Mouse (Mus musculus) gastrocnemius, postnatal 36 days (tissue): ENCODE results near the gene Timm10. TPM values are rescaled to one million over a fixed set of nuclear protein-coding genes. Genes with fewer than 3 reads are reported as not detected.
"Not testable (repeated sequence)": the region's sequence is repeated elsewhere in the genome, so short reads cannot be mapped to it uniquely, and the experiment has no call there.

Experiments
- DNase-seq, 2 experiments: peaks; one replicate each; pipeline ENCODE4 v3.0.0; 2022
- intact Hi-C: fragments of 180-260 bp; cut with DNase I; formaldehyde crosslinking; loops from one replicate; pipeline ENCODE4 v1.15.1; 2025
- long read RNA-seq, 2 experiments: library from polyadenylated mRNA; stranded (forward); transcript quantifications; one replicate each; pipeline ENCODE4 v2.0.0; 2021
- total RNA-seq, 2 experiments: library from RNA; stranded (reverse); gene quantifications; 2 replicates each; pipeline ENCODE4 v1.2.3; 2021

Timm10 gene
- total RNA-seq: 10 to 100 TPM; 39.6 to 55.9 TPM
- long read RNA-seq, experiment 1, transcript Timm10-201 (3 exons, 690 nt): major isoform, 47 of 50 reads
- long read RNA-seq, experiment 1, partial matches to known transcripts: 0 of 50 reads
- long read RNA-seq, experiment 1, other reads (novel, unspliced or antisense): 3 of 50 reads
- long read RNA-seq, experiment 2, transcript Timm10-201 (3 exons, 690 nt): major isoform, 63 of 71 reads
- long read RNA-seq, experiment 2, partial matches to known transcripts: 0 of 71 reads
- long read RNA-seq, experiment 2, other reads (novel, unspliced or antisense): 8 of 71 reads

DNA sequence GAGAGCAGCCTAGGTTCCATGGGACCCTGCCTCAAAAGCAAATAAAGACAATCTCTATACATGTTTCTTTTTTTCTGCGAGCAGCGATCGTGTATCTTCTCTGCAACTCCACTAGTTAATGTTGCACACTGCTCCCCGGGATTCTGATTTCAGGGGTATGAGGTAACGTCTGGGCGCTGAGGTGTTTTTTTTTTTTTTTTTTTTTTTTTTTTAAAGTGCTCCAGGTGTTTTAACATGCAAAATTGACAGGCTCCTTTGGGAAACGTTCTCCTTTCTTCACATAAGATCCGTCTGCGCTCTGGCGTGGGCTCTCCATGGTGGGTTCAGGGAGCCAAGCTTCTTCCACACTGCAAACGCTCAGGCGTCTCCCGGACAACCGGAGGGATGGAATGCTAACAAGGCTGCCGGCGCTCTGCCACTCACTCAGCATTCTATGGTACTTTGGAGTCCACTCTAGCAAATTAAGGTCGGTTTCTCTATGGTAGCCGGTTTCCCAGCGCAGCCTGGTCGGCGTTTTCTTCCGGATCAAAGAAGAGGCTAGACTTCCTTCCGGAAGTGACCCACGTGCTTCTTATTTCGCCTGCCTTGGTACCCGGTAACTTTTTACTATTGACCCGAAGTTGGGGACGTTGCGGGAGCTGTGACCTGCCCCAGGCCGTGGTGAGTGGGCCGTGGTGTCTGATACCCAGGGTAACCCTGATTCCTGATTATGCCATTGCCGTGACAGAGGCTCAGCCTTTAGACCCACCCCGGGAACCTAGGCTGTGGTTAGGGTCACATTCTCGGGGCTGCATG, at the start of gene Timm10:
Gene Timm10, plus strand, starts transcription at position 510 of the 795 bp plus-strand sequence.
- intact Hi-C loops: loop anchor here (10.0 kb wide), 1 partner anchor 218 kb away; the partner anchor contains the start of gene Tnks1bp1
- DNase-seq: peak; percentile 76 to 78

DNA sequence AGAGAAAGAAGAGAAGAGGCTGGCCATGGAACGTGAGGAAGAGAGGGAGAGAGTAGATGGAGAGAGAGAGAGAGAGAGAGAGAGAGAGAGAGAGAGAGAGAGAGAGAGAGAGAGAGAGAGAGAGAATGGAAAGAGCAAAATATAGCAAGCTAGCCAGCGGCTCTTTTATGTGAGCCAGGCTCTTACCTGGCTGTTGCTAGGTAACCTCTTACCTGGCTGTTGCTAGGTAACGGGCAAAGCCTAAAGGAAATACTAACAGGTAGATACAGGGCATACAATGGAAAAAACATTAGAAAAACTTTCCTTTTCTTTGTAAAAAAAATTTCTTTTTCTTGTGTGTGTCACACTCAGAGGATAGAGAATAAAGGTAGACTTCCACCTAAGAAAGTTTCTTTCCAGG, 49.1 kb upstream of the Timm10 start:
- DNase-seq: no peak
- intact Hi-C loops: no loop called here

DNA sequence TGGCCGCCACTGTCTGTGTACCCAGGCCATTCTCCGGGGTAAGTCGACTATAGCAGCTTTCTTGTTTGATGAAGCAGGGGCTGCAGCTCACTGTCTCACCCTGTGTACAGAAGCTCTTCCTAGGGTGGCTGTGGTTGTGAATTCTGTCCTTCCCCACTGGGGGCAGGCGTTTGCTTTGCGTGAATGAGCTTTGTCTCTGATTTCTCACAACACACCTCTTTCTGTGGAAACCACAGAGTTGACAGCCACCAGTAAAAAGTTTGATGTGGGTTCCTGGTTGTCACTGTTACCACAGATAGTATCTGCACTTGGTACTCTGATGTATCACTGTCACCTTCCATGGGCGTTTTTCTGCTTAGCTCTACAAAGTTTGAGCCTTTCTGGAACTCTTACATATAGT, 47.6 kb upstream of the Timm10 start:
- intact Hi-C loops: no loop called here

DNA sequence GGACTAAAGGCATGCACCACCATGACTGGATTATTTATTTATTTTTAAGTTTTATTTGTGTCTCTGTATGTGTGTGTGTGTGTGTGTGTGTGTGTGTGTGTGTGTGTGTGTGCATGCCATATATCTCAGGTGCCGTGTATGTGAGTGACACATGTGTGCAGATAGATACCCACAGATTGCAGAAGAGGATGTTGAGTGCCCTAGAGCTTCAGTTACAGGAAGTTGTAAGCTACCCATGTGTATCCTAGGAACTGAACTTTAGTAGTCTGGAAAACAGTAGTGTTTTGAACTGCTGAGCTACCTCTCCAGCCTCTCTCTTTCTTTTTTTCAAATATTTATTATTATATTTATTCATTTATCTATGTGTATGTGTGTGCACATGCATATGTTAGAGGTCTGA, 43.5 kb upstream of the Timm10 start:
- intact Hi-C loops: no loop called here
- DNase-seq: no peak

More for the DNA sequence above, 47.6 kb upstream of the Timm10 start:
- no peak for DNase-seq

DNA sequence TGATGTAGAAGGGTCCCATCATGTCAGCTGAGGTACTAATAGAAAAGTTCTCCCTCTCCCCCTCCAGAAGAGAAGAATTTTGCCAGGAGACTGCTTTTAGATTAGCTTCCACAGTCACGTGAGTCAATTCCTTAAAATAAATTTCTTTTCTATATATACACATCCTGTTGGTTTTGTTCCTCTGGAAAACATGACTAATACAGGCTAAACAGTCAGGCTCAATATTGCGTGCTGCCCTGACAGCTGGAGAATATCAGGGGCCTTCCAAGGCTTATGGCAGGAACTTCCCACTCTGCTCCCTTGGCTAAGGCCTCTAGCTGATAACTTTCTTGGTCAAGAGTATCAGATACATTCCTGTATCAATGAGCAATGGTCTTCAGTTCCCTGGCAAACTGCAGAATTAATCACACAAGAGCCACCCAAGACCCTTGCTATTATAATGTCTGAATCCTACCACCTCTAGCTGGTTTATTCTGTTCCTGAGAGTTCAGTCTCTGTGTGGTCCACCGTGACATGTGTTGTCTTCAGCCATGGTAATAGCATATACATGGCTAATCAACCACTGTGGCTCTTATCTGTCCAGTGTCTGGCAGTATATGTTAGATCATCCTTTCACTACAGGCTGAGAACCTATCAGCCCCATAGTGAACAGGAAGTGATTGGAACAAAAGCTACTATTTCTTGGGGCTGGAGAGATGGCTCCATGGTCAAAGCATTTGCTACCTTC, 42.8 kb upstream of the Timm10 start:
- intact Hi-C loops: no loop called here
- no peak for DNase-seq

DNA sequence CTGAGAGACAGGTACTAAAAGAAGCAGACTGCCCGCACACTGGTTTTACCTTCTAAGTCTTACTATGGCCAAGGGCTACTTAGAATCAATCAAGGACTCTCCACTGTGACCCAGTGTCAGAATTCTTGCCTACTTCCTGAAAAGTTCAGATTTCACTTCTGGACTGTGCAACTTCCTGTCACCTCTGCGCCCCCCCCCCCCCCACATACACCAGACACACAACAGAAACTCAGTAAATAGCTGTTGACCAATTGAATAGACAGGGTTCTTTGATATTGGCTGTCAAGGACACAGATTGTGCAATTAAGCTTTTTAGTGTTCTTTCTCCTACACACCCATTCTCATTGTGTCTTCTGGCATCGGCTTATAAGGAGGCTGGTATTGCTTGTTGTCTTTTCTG, 38.5 kb upstream of the Timm10 start:
- intact Hi-C loops: no loop called here
- no peak for DNase-seq

DNA sequence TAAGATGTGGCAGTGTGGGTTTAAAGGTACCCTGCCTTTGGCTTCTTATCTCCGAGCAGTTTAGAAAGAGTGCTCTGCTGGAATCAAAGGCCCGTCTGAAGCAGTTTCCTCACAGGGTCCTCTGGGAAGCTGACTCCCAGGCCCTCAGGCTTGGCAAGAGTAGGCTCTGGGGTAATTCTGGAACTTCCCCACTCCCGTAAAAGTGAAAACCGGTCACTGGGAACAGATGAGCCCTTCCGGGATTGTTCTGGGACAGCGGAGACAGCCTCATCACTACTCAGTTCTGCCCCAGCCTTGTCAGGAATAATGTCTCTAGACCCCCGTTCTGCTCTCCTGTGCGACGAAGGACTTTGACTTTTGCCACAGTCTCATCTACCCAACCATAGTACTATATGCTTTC, 36.4 kb upstream of the Timm10 start:
- DNase-seq: no peak
- intact Hi-C loops: no loop called here

DNA sequence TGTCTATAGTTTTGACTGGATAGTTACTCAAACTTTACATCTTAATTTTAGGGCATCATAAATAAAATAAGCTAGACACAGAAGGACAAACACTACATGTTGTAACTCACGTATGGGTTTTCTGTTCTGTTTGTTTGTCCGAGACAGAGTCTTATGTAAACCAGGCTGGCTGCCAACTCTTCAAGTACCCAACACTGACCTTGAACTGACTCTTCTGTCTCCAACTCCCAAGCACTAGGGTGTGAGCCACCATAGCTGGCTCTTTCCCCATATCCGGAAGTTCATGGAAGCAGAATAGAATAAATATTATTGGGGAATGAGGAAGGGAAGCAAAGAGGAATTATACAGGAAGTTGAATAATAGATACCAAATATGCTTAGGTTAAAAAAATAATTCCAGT, 34.3 kb upstream of the Timm10 start:
- DNase-seq: no peak
- intact Hi-C loops: no loop called here

DNA sequence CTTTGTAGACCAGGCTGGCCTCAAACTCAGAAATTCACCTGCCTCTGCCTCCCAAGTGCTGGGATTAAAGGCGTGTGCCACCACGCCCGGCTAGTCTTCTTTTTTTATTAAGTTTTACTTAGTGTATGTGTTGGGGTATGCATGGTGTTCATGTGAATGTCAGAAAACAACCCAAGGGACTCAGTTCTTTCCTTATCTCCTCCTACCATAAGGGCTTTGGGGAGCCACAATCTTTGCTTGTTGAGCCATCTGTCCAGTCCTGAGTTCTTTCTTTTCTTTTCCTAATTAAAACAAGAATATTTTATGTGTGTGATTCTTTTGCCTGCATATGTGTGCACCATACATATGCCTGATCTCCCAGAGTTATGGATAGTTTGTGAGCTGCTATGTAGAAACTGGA, 33.6 kb upstream of the Timm10 start:
- no peak for DNase-seq
- intact Hi-C loops: no loop called here

DNA sequence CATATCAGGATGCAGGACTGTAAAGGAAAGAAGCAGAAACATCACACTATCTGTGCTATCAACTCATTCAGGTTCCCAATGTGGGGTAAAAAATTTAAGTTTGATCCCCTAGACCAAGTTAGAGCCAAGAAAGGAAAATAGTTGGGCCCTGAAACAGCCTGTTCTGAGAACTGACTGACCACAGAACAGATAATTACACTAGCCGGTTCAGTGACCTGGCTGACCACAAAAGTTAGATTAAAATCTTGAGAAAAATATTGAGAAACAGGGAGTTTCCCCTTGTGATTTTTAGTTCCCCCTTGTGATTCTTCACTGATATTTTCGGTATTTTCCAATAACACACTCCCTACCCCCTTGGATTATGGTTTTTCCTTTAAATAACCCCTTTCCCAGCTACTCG, 32.9 kb upstream of the Timm10 start:
- no peak for DNase-seq
- intact Hi-C loops: no loop called here

DNA sequence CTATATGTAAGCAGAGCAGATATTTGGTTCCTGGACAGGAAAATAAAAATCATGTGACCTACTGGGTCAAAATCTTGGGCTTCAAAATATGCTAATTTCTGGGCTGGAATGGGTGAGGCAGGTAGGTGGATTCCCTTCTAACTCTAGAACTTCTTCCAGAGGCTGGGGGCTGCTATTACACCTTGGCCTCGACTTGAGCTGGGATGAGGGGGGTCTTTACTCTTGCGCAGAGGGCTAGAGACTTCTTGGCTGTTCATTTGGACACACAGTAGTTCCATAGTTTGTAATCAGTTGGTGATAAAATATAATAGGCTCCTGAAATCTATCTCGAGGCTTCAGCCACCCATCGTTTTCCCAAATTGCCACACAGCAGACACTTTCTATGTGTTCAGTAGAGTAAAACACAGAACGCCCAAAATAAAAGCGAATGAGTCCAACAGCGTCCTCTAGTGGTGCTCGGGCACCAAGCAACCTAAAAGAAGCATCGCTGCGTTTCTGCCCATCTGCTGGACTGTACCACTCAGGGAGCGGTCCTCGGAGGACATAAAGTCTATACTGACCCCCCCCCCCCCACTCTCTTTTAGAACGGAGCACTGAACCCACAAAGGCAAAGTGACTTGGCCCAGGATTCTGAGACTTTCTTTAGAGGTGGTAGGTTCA, 28.8 kb upstream of the Timm10 start:
- DNase-seq: peak; percentile 67 to 79
- intact Hi-C loops: loop anchor here (2.0 kb wide), 2 partner anchors 59 to 71 kb away; partner anchors contain the start of gene Clp1

DNA sequence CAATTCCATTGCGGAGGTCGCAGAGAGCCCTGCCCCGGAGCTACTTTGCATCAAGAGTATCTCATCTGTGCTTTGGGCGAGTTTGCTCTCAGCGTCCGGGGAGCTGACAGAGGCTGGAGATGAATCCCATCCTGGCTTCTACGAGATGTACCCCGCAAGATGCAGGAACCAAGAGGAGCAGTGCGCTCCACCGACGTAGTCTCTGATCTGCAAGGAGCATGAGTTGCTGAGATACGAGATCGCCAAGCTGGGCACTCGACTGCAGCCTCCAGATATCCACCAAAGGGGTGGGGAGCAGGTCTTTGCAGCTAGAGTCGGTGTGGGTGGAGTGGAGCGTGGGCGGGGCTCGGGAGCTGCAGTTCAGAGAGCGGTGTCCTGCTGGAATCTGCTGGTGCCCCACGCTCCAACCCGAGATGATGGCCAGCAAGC, 28.3 kb upstream of the Timm10 start, which contains the start of gene Ube2l6:
Gene Ube2l6, plus strand, starts transcription at position 336 of the 429 bp plus-strand sequence.
- intact Hi-C loops: loop anchor here (2.0 kb wide), 2 partner anchors 60 to 72 kb away; partner anchors contain the start of gene Clp1
- peak; percentile 50 to 61 for DNase-seq

DNA sequence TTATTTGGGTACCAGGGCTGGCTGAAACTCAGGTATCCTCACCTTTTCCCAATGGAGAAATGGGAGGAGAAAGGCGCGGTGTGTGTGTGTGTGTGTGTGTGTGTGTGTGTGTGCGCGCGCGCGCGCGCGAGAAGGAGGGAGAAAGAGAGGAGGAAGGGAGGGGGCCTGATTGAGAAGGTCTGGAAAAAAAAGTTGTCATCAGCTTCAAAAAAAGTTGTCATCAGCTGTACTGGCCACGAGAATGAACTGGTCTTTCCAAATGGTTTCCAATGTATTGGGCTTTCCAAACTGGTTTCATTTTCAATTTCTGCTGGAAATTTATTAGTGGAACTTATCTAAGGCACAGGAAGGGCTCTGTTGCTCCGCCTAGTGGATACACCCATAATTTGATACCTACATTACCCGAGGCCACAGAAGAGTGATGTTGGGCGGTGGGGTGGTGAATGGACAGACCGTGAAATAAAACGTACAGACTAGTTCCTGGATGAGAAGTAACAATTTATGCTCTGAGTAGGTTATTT, 27.7 kb upstream of the Timm10 start:
- peak in 1 of 2 experiments; percentile 46 for DNase-seq
- intact Hi-C loops: loop anchor here (2.0 kb wide), 2 partner anchors 60 to 72 kb away; partner anchors contain the start of gene Clp1

DNA sequence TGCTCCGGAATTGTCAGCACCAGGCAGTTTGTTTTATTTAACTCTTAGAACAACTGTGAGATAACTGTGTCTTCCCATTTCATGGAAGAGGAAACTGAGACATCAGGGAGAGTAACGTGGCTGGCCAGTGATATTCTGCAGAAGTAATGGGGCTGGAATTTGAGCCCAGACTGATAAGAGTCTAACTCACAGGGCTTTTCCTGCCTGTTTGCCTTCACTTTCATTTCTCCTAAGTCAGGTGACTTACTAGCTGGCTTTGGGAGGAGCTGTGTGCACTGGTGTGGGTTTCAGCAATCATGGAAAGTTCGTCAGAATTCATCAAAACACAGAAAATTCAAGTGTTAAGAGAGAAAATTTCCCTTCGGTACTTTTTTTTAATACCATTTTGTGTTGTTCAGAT, 26.5 kb upstream of the Timm10 start:
- no peak for DNase-seq
- intact Hi-C loops: loop anchor here (10.0 kb wide), 1 partner anchor 336 kb away; no protein-coding TSS in a partner anchor

DNA sequence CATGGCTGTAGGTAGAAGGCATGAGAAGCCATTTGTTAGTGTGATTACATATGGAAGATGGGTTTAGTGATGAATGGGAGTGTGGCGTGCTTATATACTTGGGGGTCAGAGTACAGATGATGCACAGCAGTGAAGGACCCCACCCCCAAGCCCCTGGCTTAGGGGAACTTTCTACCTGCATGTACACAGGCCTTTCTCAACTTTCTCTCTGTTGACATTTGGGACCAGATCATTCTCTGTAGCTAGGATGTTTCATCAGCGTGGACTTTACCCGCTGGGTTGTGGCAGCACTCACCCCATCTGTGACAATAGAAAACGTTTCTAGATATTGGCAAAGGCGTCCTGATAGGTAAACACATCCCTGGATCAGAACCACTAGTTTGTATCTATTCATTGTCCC, 25.6 kb upstream of the Timm10 start:
- intact Hi-C loops: loop anchor here (10.0 kb wide), 1 partner anchor 336 kb away; no protein-coding TSS in a partner anchor
- DNase-seq: not testable (repeated sequence)

DNA sequence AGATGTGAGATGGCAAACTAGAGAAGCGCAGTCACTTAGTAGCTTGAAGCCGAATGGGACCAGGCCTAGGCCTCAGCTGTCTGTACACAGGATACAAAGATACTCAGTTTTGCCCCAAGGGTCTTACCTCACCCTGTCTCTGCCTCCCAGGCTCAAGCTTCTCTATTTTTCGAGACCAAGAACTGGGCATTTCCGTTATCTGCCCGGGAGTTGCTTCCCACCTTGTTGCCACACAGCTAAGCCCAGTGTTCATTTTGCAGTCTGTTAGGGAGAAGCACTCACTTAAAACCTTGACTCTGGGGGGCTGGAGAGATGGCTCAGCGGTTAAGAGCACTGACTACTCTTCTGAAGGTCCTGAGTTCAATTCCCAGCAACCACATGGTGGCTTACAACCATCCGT, 22.8 kb upstream of the Timm10 start:
- intact Hi-C loops: loop anchor here (10.0 kb wide), 1 partner anchor 339 kb away; no protein-coding TSS in a partner anchor
- DNase-seq: no peak

DNA sequence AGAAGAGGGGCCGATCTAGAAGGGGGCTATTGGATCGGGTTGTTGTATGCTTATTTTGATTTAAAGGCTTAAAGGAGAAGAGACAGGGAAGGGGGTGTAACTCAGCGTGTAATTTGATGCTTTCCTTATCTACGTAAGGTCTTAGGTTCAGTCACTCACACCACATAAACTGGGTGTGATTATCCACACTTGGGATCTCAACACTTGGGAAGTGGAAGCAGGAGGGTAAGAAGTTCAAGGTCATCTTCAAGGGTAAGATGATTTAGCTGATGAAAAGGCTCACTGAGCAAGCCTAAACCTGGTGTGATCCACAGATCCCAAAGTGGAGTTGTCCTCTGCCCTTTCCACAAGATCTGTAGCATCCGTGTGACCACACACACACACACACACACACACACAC, 20.3 kb upstream of the Timm10 start:
- DNase-seq: no peak
- intact Hi-C loops: loop anchor here (10.0 kb wide), 1 partner anchor 342 kb away; no protein-coding TSS in a partner anchor

DNA sequence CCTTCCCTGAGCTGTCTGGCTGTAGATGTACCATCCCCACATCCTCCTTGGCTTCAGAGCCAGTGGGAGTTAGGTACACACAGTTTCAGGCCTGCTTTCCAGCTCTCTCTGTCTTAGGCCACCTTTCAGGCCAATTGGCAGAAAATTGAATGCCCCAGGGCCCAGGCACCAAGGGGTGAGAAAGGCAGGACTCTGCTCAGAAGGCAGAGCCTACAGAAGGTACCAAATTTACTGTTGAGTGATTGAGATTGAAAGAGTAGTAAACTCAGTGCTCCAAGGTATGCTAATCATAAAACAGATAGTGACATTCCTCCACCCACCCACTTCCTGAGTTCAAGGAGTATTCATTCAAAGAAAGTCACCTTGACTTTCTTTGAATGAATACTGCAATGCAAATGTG, 17.5 kb upstream of the Timm10 start:
- intact Hi-C loops: loop anchor here (10.0 kb wide), 1 partner anchor 345 kb away; no protein-coding TSS in a partner anchor
- DNase-seq: no peak

DNA sequence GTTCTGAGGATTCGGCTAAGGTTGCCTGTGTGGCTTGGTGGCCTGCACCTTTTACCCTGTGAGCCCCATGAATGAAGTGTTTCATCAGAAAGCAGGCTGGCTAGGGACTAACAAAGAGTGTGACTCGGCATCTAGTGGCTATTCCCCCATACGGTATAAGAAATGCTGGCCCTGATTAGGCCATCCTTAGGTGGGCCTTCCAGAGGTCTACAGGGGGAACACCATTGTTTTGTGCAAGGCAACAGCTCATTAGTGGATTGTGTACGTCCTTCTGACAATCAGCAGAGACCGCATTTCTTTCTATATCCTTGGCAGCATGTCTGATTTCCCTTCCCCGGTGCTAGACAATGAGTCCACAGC, 16.3 kb upstream of the Timm10 start:
- intact Hi-C loops: no loop called here
- no peak for DNase-seq
